Mouse (Mus musculus) pancreas, adult 10 weeks (tissue): ENCODE results near the gene Ergic3. TPM values are rescaled to one million over a fixed set of nuclear protein-coding genes. Genes with fewer than 3 reads are reported as not detected.

Source experiments
- polyA plus RNA-seq: library from polyadenylated mRNA; stranded (reverse); fragments of 350-450 nt; fragmentation: Illumina TruSeq; extraction: RNeasy Lipid Tissue Mini Kit (QIAGEN cat#74804); gene quantifications from one replicate; pipeline ENCODE4 v1.2.3, GENCODE M21; 2015; ENCODE audit warnings: low read depth, low replicate concordance; ENCODE audit not compliant: insufficient read depth

Gene Ergic3
- polyA plus RNA-seq = 61.6 TPM

GRCm38 (mm10) chr2:156007888-156008532, at the start of gene Ergic3, which contains the start of gene 6430550D23Rik:
Gene Ergic3 (plus strand): TSS chr2:156008045.
Gene 6430550D23Rik (minus strand): TSS chr2:156007977.

GRCm38 (mm10) chr2:156052816-156053215, 45.0 kb downstream of the Ergic3 start, which contains the start of gene Fer1l4:
Gene Fer1l4 (minus strand): TSS chr2:156052947.

GRCm38 (mm10) chr2:156065099-156066041, 57.5 kb downstream of the Ergic3 start, which contains the start of gene Spag4:
Gene Spag4 (plus strand): TSS chr2:156065175.

Other genes starting within 250 kb of the Ergic3 start
- 0.30 TPM for gene Mmp24, start 232.7 kb upstream of the Ergic3 start, polyA plus RNA-seq
- 13.2 TPM for gene BC029722, start 188.6 kb upstream of the Ergic3 start, polyA plus RNA-seq
- 16.0 TPM for gene Eif6, start 181.1 kb upstream of the Ergic3 start, polyA plus RNA-seq
- not detected for gene Fam83c, start 173.2 kb upstream of the Ergic3 start, polyA plus RNA-seq
- 6.6 TPM for gene Uqcc1, start 77.7 kb upstream of the Ergic3 start, polyA plus RNA-seq
- not detected for gene Gm15557, start 67.3 kb upstream of the Ergic3 start, polyA plus RNA-seq
- gene Gdf5, start 62.7 kb upstream of the Ergic3 start, polyA plus RNA-seq = not detected
- 3.5 TPM for gene Cep250, start 51.6 kb upstream of the Ergic3 start, polyA plus RNA-seq
- gene 6430550D23Rik, start 68 bp upstream of the Ergic3 start, polyA plus RNA-seq = 1.3 TPM
- not detected for gene Fer1l4, start 44.9 kb downstream of the Ergic3 start, polyA plus RNA-seq
- not detected for gene Spag4, start 57.1 kb downstream of the Ergic3 start, polyA plus RNA-seq
- gene Cpne1, start 103.9 kb downstream of the Ergic3 start, polyA plus RNA-seq = 7.9 TPM
- 2.7 TPM for gene Rbm12, start 103.9 kb downstream of the Ergic3 start, polyA plus RNA-seq
- gene Gm28036, start 119.0 kb downstream of the Ergic3 start, polyA plus RNA-seq = 1.1 TPM
- gene Romo1, start 136.0 kb downstream of the Ergic3 start, polyA plus RNA-seq = 73.2 TPM
- gene Nfs1, start 136.1 kb downstream of the Ergic3 start, polyA plus RNA-seq = 16.7 TPM
- 104 TPM for gene Rbm39, start 172.2 kb downstream of the Ergic3 start, polyA plus RNA-seq
- 4.7 TPM for gene Phf20, start 188.4 kb downstream of the Ergic3 start, polyA plus RNA-seq